Mouse (Mus musculus): ENCODE data around the gene E2f8. TPM values are rescaled to one million over a fixed set of nuclear protein-coding genes. Genes with fewer than 3 reads are reported as not detected.

The E2f8 gene
- polyA plus RNA-seq, 1 experiment = 6.5 TPM

DNA sequence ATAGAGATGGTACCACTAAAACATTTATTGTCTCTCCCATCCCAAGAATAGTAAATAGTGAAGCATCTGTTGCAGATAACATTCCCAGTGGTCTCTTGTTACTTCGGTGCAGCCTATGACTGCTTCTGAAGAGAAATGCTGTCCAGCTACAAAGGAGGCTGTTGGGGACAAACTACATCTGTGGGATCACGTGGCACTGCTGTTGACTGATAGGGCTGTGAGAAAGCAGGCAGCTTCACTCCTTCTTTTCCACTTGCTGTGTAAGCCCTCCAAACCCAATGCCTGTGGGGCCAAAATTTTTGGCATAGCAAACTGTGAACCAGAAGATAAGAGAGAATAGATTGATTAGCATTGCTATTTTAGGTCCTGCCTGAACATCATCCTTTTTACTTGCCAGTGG, 51.0 kb downstream of the E2f8 start:
- no peak overlapping the region for H3K27ac ChIP-seq (ENCODE audit: control insufficient read depth, insufficient read depth, low read depth, low read length)
- H3K4me3 ChIP-seq (ENCODE audit: control insufficient read depth, low read depth, low read length) = no peak overlapping the region
- no peaks in the 10 kb centered on the region for H3K36me3 ChIP-seq (ENCODE audit: control insufficient read depth, insufficient read depth, low read length)
- no peaks in the 10 kb centered on the region for H3K4me1 ChIP-seq (ENCODE audit: control insufficient read depth, insufficient read depth, low read length)
- no peaks in the 10 kb centered on the region for H3K27me3 ChIP-seq (ENCODE audit: control insufficient read depth, insufficient read depth, low read length)
- TF ChIP-seq POLR2A (IDR thresholded peaks at IDR 0.05; ENCODE audit: control insufficient read depth, low read depth, low read length) (no peak), CTCF (IDR thresholded peaks at IDR 0.05; ENCODE audit: control insufficient read depth, insufficient read depth, insufficient replicate concordance, low read depth, low read length) (no peak)

DNA sequence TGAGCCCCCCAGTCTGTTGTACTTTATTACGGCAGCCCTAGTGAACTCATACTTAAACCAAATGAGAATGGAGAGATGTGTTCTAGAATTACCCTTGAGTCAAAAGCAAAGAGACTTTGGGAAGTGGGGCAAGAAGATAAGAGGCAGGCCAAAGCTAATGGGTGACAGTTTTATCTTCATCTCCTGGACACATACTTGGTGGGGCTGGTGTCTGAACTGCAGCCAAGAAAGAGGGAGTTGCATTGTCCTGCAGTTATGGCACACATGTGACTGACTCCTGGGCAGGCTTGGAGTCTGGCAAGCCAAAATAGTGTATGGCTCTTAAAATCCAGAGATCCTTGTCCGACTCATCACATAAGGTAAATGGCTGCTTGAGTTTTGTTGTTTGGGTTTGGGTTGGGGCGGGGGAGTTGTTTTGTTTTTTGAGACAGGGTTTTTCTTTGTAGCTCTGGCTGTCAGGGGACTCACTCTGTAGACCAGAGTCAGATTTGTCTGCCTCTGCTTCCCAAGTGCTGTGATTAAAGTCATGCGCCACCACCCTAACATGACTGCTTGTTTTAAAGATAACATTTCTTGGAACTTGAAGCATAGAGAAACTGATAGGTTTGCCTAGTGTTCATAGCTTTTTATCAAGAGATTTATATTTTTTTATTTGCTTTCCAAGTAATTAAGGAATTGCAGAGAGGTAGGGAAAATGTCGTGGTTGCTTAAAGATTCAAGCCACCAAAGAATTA, 52.1 kb downstream of the E2f8 start:
- no peak overlapping the region for H3K4me3 ChIP-seq (ENCODE audit: control insufficient read depth, low read depth, low read length)
- peaks cover 2% of the 10 kb centered on the region for H3K36me3 ChIP-seq (ENCODE audit: control insufficient read depth, insufficient read depth, low read length)
- no peaks in the 10 kb centered on the region for H3K4me1 ChIP-seq (ENCODE audit: control insufficient read depth, insufficient read depth, low read length)
- TF ChIP-seq POLR2A (IDR thresholded peaks at IDR 0.05; ENCODE audit: control insufficient read depth, low read depth, low read length) (no peak), CTCF (IDR thresholded peaks at IDR 0.05; ENCODE audit: control insufficient read depth, insufficient read depth, insufficient replicate concordance, low read depth, low read length) (no peak)
- H3K27me3 ChIP-seq (ENCODE audit: control insufficient read depth, insufficient read depth, low read length) = no peaks in the 10 kb centered on the region
- H3K27ac ChIP-seq (ENCODE audit: control insufficient read depth, insufficient read depth, low read depth, low read length) = no peak overlapping the region

DNA sequence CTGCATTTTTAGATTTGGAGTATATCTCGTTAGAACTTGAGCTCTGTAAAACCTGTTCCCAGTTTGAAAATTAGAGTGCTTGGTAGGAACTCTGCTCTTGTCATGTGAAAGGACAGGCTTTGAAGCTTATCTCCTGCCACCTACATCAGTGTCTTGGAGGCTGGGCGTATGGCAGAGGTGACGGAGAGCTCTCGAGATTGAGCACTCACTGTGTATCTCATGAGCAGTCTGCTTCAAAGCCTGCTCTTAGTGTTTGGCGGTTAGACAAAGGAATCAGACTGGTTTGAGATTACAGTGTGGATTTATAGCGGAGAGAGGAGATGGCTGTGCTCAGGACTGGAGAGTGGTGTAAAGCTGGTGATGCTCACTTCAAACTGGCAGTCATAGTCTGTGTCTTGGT, 56.2 kb downstream of the E2f8 start:
- peaks cover 3% of the 10 kb centered on the region for H3K36me3 ChIP-seq (ENCODE audit: control insufficient read depth, insufficient read depth, low read length)
- H3K4me3 ChIP-seq (ENCODE audit: control insufficient read depth, low read depth, low read length) = no peak overlapping the region
- TF ChIP-seq POLR2A (IDR thresholded peaks at IDR 0.05; ENCODE audit: control insufficient read depth, low read depth, low read length) (no peak), CTCF (IDR thresholded peaks at IDR 0.05; ENCODE audit: control insufficient read depth, insufficient read depth, insufficient replicate concordance, low read depth, low read length) (no peak)
- H3K4me1 ChIP-seq (ENCODE audit: control insufficient read depth, insufficient read depth, low read length) = no peaks in the 10 kb centered on the region
- no peaks in the 10 kb centered on the region for H3K27me3 ChIP-seq (ENCODE audit: control insufficient read depth, insufficient read depth, low read length)
- no peak overlapping the region for H3K27ac ChIP-seq (ENCODE audit: control insufficient read depth, insufficient read depth, low read depth, low read length)

DNA sequence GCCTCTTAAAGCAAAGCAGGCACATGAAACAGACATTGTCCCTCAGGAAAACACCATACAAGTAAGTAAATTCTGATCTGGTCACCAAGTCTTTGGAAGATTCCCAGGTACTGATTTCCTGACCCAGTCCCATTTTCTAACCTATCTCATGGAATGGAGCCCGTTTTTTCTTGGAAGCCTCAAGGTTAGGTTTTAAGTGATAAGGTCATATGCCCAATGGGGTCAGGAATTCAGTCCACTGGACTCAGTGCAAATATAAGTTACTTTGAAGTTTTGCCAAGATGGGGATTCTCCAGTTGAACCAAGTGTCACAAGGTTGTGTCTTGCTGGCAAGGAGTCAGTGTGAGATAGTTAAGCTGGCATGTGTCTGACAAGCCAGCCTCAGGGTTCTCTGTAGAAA, 56.7 kb downstream of the E2f8 start:
- Histone ChIP-seq H3K4me1 (ENCODE audit: control insufficient read depth, insufficient read depth, low read length) (no peaks in the 10 kb centered on the region), H3K4me3 (ENCODE audit: control insufficient read depth, low read depth, low read length) (no peak overlapping the region), H3K27ac (ENCODE audit: control insufficient read depth, insufficient read depth, low read depth, low read length) (no peak overlapping the region), H3K27me3 (ENCODE audit: control insufficient read depth, insufficient read depth, low read length) (no peaks in the 10 kb centered on the region), H3K36me3 (ENCODE audit: control insufficient read depth, insufficient read depth, low read length) (peaks cover 3% of the 10 kb centered on the region)
- TF ChIP-seq CTCF (IDR thresholded peaks at IDR 0.05; ENCODE audit: control insufficient read depth, insufficient read depth, insufficient replicate concordance, low read depth, low read length) = no peak
- TF ChIP-seq POLR2A (IDR thresholded peaks at IDR 0.05; ENCODE audit: control insufficient read depth, low read depth, low read length) = no peak

GRCm38 (mm10) chr7:48823621-48824020, 57.8 kb downstream of the E2f8 start:
- TF ChIP-seq CTCF (IDR thresholded peaks at IDR 0.05; ENCODE audit: control insufficient read depth, insufficient read depth, insufficient replicate concordance, low read depth, low read length) (no peak), POLR2A (IDR thresholded peaks at IDR 0.05; ENCODE audit: control insufficient read depth, low read depth, low read length) (no peak)
- H3K27me3 ChIP-seq (ENCODE audit: control insufficient read depth, insufficient read depth, low read length) = no peaks in the 10 kb centered on the region
- no peak overlapping the region for H3K27ac ChIP-seq (ENCODE audit: control insufficient read depth, insufficient read depth, low read depth, low read length)
- H3K36me3 ChIP-seq (ENCODE audit: control insufficient read depth, insufficient read depth, low read length) = peaks cover 3% of the 10 kb centered on the region
- H3K4me1 ChIP-seq (ENCODE audit: control insufficient read depth, insufficient read depth, low read length) = no peaks in the 10 kb centered on the region
- H3K4me3 ChIP-seq (ENCODE audit: control insufficient read depth, low read depth, low read length) = no peak overlapping the region

DNA sequence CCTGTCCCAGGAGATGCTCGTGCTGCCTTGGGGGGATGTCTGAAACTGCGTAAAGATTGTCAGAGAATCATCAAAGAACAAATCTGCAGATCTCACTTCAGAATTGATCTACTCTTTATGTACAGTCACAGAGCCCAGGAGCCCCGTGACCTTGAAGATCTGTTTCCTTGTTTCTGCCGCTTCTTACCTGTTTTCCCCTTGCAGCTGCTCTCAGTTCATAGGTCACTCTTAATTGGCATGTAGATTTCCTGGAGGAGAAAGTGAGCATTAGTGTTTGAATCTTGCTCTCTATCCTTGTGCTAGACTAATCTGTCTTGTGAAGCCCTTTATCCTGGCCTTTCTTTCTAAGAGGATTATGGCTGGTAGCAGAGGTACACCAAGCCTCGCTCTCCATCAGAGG, 59.7 kb downstream of the E2f8 start:
- H3K27me3 ChIP-seq (ENCODE audit: control insufficient read depth, insufficient read depth, low read length) = no peaks in the 10 kb centered on the region
- H3K36me3 ChIP-seq (ENCODE audit: control insufficient read depth, insufficient read depth, low read length) = peaks cover 3% of the 10 kb centered on the region
- no peak for TF ChIP-seq POLR2A (IDR thresholded peaks at IDR 0.05; ENCODE audit: control insufficient read depth, low read depth, low read length)
- TF ChIP-seq CTCF (IDR thresholded peaks at IDR 0.05; ENCODE audit: control insufficient read depth, insufficient read depth, insufficient replicate concordance, low read depth, low read length) = no peak
- no peaks in the 10 kb centered on the region for H3K4me1 ChIP-seq (ENCODE audit: control insufficient read depth, insufficient read depth, low read length)
- no peak overlapping the region for H3K27ac ChIP-seq (ENCODE audit: control insufficient read depth, insufficient read depth, low read depth, low read length)
- H3K4me3 ChIP-seq (ENCODE audit: control insufficient read depth, low read depth, low read length) = no peak overlapping the region

Other genes starting within 250 kb of the E2f8 start
- 0.23 TPM in 1 of 2 replicates, not detected in the other for gene Mrgprb3, start 237.8 kb downstream of the E2f8 start, polyA plus RNA-seq (2012; rRNA removed)
- 7.2 and 12.4 TPM in 2 replicates for gene Zdhhc13, start 92.6 kb downstream of the E2f8 start, polyA plus RNA-seq (2012; rRNA removed)
- 0.20 TPM in 1 of 2 replicates, not detected in the other for gene Csrp3, start 33.6 kb downstream of the E2f8 start, polyA plus RNA-seq (2012; rRNA removed)
- 19.8 and 20.8 TPM in 2 replicates for gene Nav2, start 27.1 kb upstream of the E2f8 start, polyA plus RNA-seq (2012; rRNA removed)

Data from testis, adult 2 months (tissue).